Mouse (Mus musculus) ES-E14 (cell line): ENCODE results near the gene Slc43a2. TPM values are rescaled to one million over a fixed set of nuclear protein-coding genes. Genes with fewer than 3 reads are reported as not detected.

ENCODE experiments used
- DNase-seq: peaks from one replicate; pipeline ENCODE4 v3.0.0-alpha.2; 2013; ENCODE audit warnings: low read depth, low spot score
- H3K27ac ChIP-seq: 2 replicates; pipeline ENCODE4 v1.5.1; 2012; ENCODE audit warnings: low read depth, mild to moderate bottlenecking, low read length, moderate library complexity, mixed read lengths; ENCODE audit not compliant: poor library complexity, insufficient read depth, severe bottlenecking
- H3K36me3 ChIP-seq: 2 replicates; pipeline ENCODE4 v1.6.1; 2012; ENCODE audit warnings: mild to moderate bottlenecking, low read length, moderate library complexity, mixed read lengths; ENCODE audit not compliant: control insufficient read depth, poor library complexity, insufficient read depth, severe bottlenecking
- H3K4me1 ChIP-seq, 2 experiments: fragments of 150-350 bp in 1 of 2; sonication (generic) in 1 of 2; 2 replicates each; pipeline ENCODE4 v1.6.1; 2012; ENCODE audit warnings: low read length in 2 of 2, mild to moderate bottlenecking in 1 of 2, mixed read lengths in 1 of 2; ENCODE audit not compliant: control insufficient read depth in 2 of 2, insufficient read depth in 2 of 2, poor library complexity in 1 of 2
- H3K4me3 ChIP-seq, 2 experiments: fragments of 150-350 bp in 1 of 2; sonication (generic) in 1 of 2; 2 replicates each; pipeline ENCODE4 v1.5.1; 2012; ENCODE audit warnings: low read length in 2 of 2, low read depth in 1 of 2, mild to moderate bottlenecking in 1 of 2, mixed read lengths in 1 of 2; ENCODE audit not compliant: insufficient read depth in 1 of 2, poor library complexity in 1 of 2, severe bottlenecking in 1 of 2
- H3K9ac ChIP-seq: 2 replicates; pipeline ENCODE4 v1.6.1; 2012; ENCODE audit warnings: low read depth, mild to moderate bottlenecking, low read length, mixed read lengths; ENCODE audit not compliant: poor library complexity, insufficient read depth, severe bottlenecking
- H3K9me3 ChIP-seq: fragments of 150-350 bp; sonication (generic); 2 replicates; pipeline ENCODE4 v1.6.1; 2012; ENCODE audit warnings: low read depth, mild to moderate bottlenecking, low read length; ENCODE audit not compliant: control insufficient read depth, insufficient read depth
- CHD2 ChIP-seq: IDR thresholded peaks from 2 replicates; pipeline ENCODE4 v1.6.1; 2014; ENCODE audit warnings: mild to moderate bottlenecking, low read depth, low read length, inconsistent platforms
- HCFC1 ChIP-seq: IDR thresholded peaks from 2 replicates; pipeline ENCODE4 v1.6.1; 2012; ENCODE audit warnings: low read length, inconsistent platforms, borderline replicate concordance; ENCODE audit not compliant: insufficient read depth
- MAFK ChIP-seq: IDR thresholded peaks from 2 replicates; pipeline ENCODE4 v1.6.1; 2014; ENCODE audit warnings: mild to moderate bottlenecking, low read depth, low read length, inconsistent platforms; ENCODE audit not compliant: insufficient read depth
- ZC3H11A ChIP-seq: IDR thresholded peaks from 2 replicates; pipeline ENCODE4 v1.6.1; 2012; ENCODE audit warnings: low read depth, mild to moderate bottlenecking, inconsistent platforms, low read length, borderline replicate concordance
- ZNF384 ChIP-seq: IDR thresholded peaks from 2 replicates; pipeline ENCODE4 v1.6.1; 2012; ENCODE audit warnings: low read depth, low read length, inconsistent platforms
- in situ Hi-C, 2 experiments: fragments of 600-800 bp; cut with MboI; formaldehyde crosslinking; loops; one replicate each; pipeline ENCODE4 v1.15.1; 2025; ENCODE audit warnings: low sequenced_read_pairs in 2 of 2, inconsistent platforms in 1 of 2; ENCODE audit not compliant: unreplicated experiment in 2 of 2
- total RNA-seq: library from RNA; depleted of rRNA; stranded (reverse); fragments of 300-350 nt; gene quantifications from 2 replicates; pipeline ENCODE4 v1.2.3, GENCODE M21; 2012

Gene Slc43a2
- total RNA-seq, 1 experiment = 24.8 TPM

DNA sequence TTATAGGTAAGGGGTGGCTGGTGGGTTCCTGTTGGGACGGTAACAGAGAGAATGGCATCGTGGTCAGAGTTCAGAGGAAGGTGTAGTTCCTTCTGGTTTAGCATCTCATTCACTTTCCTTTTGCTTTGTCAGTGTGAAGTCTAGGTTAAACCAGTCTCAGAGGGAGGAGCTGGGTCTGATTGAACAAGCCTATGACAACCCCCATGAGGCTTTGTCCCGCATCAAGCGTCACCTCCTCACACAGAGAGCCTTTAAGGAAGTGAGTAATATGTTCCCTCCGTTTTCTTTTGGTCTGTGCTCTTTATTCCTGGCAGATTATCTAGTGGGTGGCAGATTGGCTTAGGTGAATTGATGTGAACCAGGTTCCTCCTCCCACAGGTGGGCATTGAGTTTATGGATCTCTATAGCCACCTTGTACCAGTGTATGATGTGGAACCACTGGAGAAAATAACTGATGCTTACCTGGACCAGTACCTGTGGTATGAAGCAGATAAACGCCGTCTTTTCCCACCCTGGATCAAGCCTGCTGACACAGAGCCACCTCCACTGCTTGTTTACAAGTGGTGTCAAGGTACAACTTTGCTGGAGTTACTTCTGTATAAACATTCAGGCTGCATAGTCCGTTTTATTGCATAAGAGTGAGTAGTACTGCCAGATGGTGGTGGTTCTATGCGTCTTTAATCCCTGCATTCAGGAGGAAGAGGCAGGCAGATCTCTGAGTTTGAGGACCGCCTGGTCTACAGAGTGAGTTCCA, 37.0 kb upstream of the Slc43a2 start:
- Histone ChIP-seq H3K27ac (no peak overlapping the region), H3K9me3 (no peaks in the 10 kb centered on the region), H3K4me1 (no peaks in the 10 kb centered on the region), H3K36me3 (peaks cover 82% of the 10 kb centered on the region), H3K9ac (no peak overlapping the region), H3K4me3 (no peak overlapping the region)
- no peak for TF ChIP-seq ZC3H11A
- no peak for TF ChIP-seq HCFC1
- TF ChIP-seq ZNF384 = no peak
- TF ChIP-seq CHD2 = no peak
- TF ChIP-seq MAFK = no peak
- in situ Hi-C loops = loop anchor here (10.0 to 25.0 kb wide), 2 partner anchors 590 to 832 kb away; no protein-coding TSS in a partner anchor
- no peak for DNase-seq

GRCm38 (mm10) chr11:75498126-75498525, 33.4 kb upstream of the Slc43a2 start:
- in situ Hi-C loops = loop anchor here (10.0 to 25.0 kb wide), 2 partner anchors 593 to 836 kb away; no protein-coding TSS in a partner anchor

DNA sequence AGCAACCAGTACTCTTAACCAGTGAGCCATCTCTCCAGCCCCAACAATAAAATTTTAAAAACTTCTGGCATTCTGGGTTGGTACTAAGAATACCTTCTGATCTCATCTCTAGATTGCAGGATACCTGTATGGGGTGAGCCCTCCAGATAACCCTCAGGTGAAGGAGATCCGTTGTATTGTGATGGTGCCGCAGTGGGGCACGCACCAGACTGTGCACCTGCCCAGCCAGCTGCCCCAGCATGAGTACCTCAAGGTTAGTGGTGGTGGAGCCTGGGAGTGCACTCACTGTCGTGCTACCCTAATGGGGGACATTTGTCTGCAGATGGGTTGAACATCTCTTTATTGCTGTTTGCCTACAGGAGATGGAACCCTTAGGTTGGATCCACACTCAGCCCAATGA, 23.3 kb upstream of the Slc43a2 start:
- H3K9me3 ChIP-seq = no peaks in the 10 kb centered on the region
- no peak overlapping the region for H3K9ac ChIP-seq
- no peak for DNase-seq
- peaks cover 48% of the 10 kb centered on the region for H3K36me3 ChIP-seq
- in situ Hi-C loops = loop anchor here in 1 of 2 experiments (10.0 kb wide), 1 partner anchor 833 kb away; no protein-coding TSS in a partner anchor
- H3K27ac ChIP-seq = no peak overlapping the region
- no peak for TF ChIP-seq MAFK
- no peak for TF ChIP-seq ZNF384
- no peak for TF ChIP-seq ZC3H11A
- TF ChIP-seq CHD2 = no peak
- TF ChIP-seq HCFC1 = no peak
- H3K4me1 ChIP-seq = peaks cover 0 to 10% of the 10 kb centered on the region in 2 experiments; a peak in 1 of 4 replicates
- H3K4me3 ChIP-seq = no peak overlapping the region

More at GRCm38 (mm10) chr11:75498126-75498525, 33.4 kb upstream of the Slc43a2 start:
- H3K4me3 ChIP-seq = no peak overlapping the region
- H3K27ac ChIP-seq = no peak overlapping the region
- H3K9me3 ChIP-seq = no peaks in the 10 kb centered on the region
- DNase-seq = no peak
- H3K4me1 ChIP-seq = no peaks in the 10 kb centered on the region
- H3K36me3 ChIP-seq = peaks cover 82% of the 10 kb centered on the region
- TF ChIP-seq ZC3H11A = no peak
- no peak for TF ChIP-seq ZNF384
- no peak for TF ChIP-seq HCFC1
- no peak for TF ChIP-seq CHD2
- no peak for TF ChIP-seq MAFK
- H3K9ac ChIP-seq = no peak overlapping the region

GRCm38 (mm10) chr11:75508904-75509303, 22.6 kb upstream of the Slc43a2 start:
- H3K36me3 ChIP-seq = peaks cover 42% of the 10 kb centered on the region
- in situ Hi-C loops = loop anchor here in 1 of 2 experiments (10.0 kb wide), 1 partner anchor 834 kb away; no protein-coding TSS in a partner anchor
- no peak for TF ChIP-seq ZNF384
- no peak for TF ChIP-seq ZC3H11A
- no peak for TF ChIP-seq CHD2
- no peak for TF ChIP-seq MAFK
- TF ChIP-seq HCFC1 = no peak
- H3K4me3 ChIP-seq = no peak overlapping the region
- DNase-seq = no peak
- no peak overlapping the region for H3K9ac ChIP-seq
- no peak overlapping the region for H3K27ac ChIP-seq
- H3K4me1 ChIP-seq = peaks cover 0 to 10% of the 10 kb centered on the region in 2 experiments; a peak in 1 of 4 replicates
- no peaks in the 10 kb centered on the region for H3K9me3 ChIP-seq
